In genomic region chr5:110786081-110786835, GRCm38 (mm10) we compare ENCODE assay signal across 10 mouse cellular contexts. TPM values are rescaled to one million over a fixed set of nuclear protein-coding genes. Genes with fewer than 3 reads are reported as not detected.
DNase-seq lines count a peak whose midpoint lies in the region; ATAC-seq and TF ChIP-seq lines count a peak whose summit lies in the region.
"Had no signal": no experiment of that assay in that cellular context is flagged by ENCODE, and none has a peak within 500 bp of the region (broad histone marks: within the 10 kb centered on the region; RNA-seq: fewer than 3 reads in every experiment).

No protein-coding gene starts in this region.

- H3K27ac ChIP-seq in forebrain, postnatal 0 days (ENCODE audit: low read depth, low read length), result no peak overlapping the region
- no peak overlapping the region for H3K27ac ChIP-seq in forebrain, embryonic 14.5 days (ENCODE audit: low read depth, low read length)
- H3K27ac ChIP-seq in liver, adult 2 months (replicated peaks; ENCODE audit: insufficient read depth, low read depth, low read length), result no peak overlapping the region
- H3K27ac ChIP-seq in liver, embryonic 11.5 days (ENCODE audit: low read depth, low read length), result no peak overlapping the region
- H3K27ac ChIP-seq in liver, embryonic 13.5 days, result 0 out of 2 replicates have a peak overlapping the region, but pooled peaks have one; percentile 29
- H3K27ac ChIP-seq in midbrain, embryonic 13.5 days, result no peak overlapping the region
- H3K27ac ChIP-seq: midbrain, embryonic 12.5 days had no signal

- 80% methylated on average over 11 of the region's 11 CpGs for WGBS in forebrain, postnatal 0 days
- WGBS in forebrain, embryonic 14.5 days, result 82% methylated on average over 11 of the region's 11 CpGs
- WGBS in liver, adult 2 months, result 61% methylated on average over 11 of the region's 11 CpGs
- WGBS in liver, embryonic 11.5 days, result 81% methylated on average over 11 of the region's 11 CpGs
- 72% methylated on average over 11 of the region's 11 CpGs for WGBS in liver, embryonic 13.5 days (ENCODE audit: insufficient replicate concordance)
- WGBS in midbrain, embryonic 13.5 days, result 82% methylated on average over 11 of the region's 11 CpGs

- H3K4me3 ChIP-seq in forebrain, postnatal 0 days (ENCODE audit: low read depth, low read length), result no peak overlapping the region
- no peak overlapping the region for H3K4me3 ChIP-seq in forebrain, embryonic 14.5 days (ENCODE audit: low read depth, low read length)
- H3K4me3 ChIP-seq in liver, adult 2 months (ENCODE audit: insufficient read depth, low read depth, low read length), result no peak overlapping the region
- H3K4me3 ChIP-seq in liver, embryonic 11.5 days (ENCODE audit: low read depth, low read length), result no peak overlapping the region
- H3K4me3 ChIP-seq in liver, embryonic 13.5 days (replicated peaks), result no peak overlapping the region
- no peak overlapping the region for H3K4me3 ChIP-seq in midbrain, embryonic 13.5 days (replicated peaks)
- H3K4me3 ChIP-seq: heart, embryonic 12.5 days; midbrain, embryonic 12.5 days had no signal

- DNase-seq in forebrain, postnatal 0 days, result no peak
- DNase-seq in forebrain, embryonic 14.5 days (ENCODE audit: low spot score), result no peak
- peak; percentile 76 for DNase-seq in liver, adult 2 months (ENCODE audit: extremely low read depth, low read depth, low spot score)
- DNase-seq in liver, embryonic 11.5 days (ENCODE audit: low spot score), result no peak
- peak; percentile 66 for DNase-seq in ZHBTc4 (ENCODE audit: low read depth, low spot score)
- no peak for DNase-seq in liver, embryonic 13.5 days
- DNase-seq in spleen, postnatal 4 days (ENCODE audit: low spot score in 2 of 2), result no peak

- no peaks in the 10 kb centered on the region for H3K9me3 ChIP-seq in forebrain, postnatal 0 days (ENCODE audit: low read length)
- H3K9me3 ChIP-seq in forebrain, embryonic 14.5 days (replicated peaks; ENCODE audit: control insufficient read depth, low read length), result no peaks in the 10 kb centered on the region
- H3K9me3 ChIP-seq in liver, embryonic 11.5 days (ENCODE audit: control insufficient read depth, low read length), result no peaks in the 10 kb centered on the region
- H3K9me3 ChIP-seq in liver, embryonic 13.5 days (replicated peaks), result no peaks in the 10 kb centered on the region
- H3K9me3 ChIP-seq in midbrain, embryonic 13.5 days, result no peaks in the 10 kb centered on the region
- H3K9me3 ChIP-seq: heart, embryonic 12.5 days; midbrain, embryonic 12.5 days had no signal

- TF ChIP-seq CTCF in forebrain, postnatal 0 days (IDR thresholded peaks at IDR 0.05; ENCODE audit: low read depth), result 0 out of 2 replicates have a peak, but pooled peaks have one; percentile 22
- peak; percentile 64 for TF ChIP-seq CTCF in liver, adult 2 months (IDR thresholded peaks at IDR 0.05; ENCODE audit: low read depth, low read length)

- ATAC-seq in forebrain, postnatal 0 days, result no peak
- no peak for ATAC-seq in forebrain, embryonic 14.5 days
- no peak for ATAC-seq in liver, embryonic 11.5 days (replicated peaks; ENCODE audit: low FRiP score)
- ATAC-seq in liver, embryonic 13.5 days (ENCODE audit: low read depth), result no peak
- no peak for ATAC-seq in midbrain, embryonic 13.5 days

- no peak for TF ChIP-seq POLR2A in liver, adult 2 months (IDR thresholded peaks at IDR 0.05; ENCODE audit: extremely low read depth, insufficient read depth, low read length)

- no peaks in the 10 kb centered on the region for H3K27me3 ChIP-seq in forebrain, postnatal 0 days (ENCODE audit: insufficient read depth, low read length)
- no peaks in the 10 kb centered on the region for H3K27me3 ChIP-seq in forebrain, embryonic 14.5 days (replicated peaks; ENCODE audit: control insufficient read depth, insufficient read depth, low read length)
- no peaks in the 10 kb centered on the region for H3K27me3 ChIP-seq in liver, adult 2 months (ENCODE audit: control insufficient read depth, insufficient read depth, low read length)
- no peaks in the 10 kb centered on the region for H3K27me3 ChIP-seq in liver, embryonic 11.5 days (replicated peaks; ENCODE audit: control insufficient read depth, insufficient read depth, low read length)
- H3K27me3 ChIP-seq in liver, embryonic 13.5 days, result no peaks in the 10 kb centered on the region
- H3K27me3 ChIP-seq in midbrain, embryonic 13.5 days, result 0 out of 2 replicates have a peak, but pooled peaks cover 3% of the 10 kb centered on the region
- H3K27me3 ChIP-seq: heart, embryonic 12.5 days; midbrain, embryonic 12.5 days had no signal

- H3K4me2 ChIP-seq in forebrain, postnatal 0 days (ENCODE audit: low read depth), result no peak overlapping the region
- H3K4me2 ChIP-seq in forebrain, embryonic 14.5 days (ENCODE audit: low read length), result no peak overlapping the region
- H3K4me2 ChIP-seq in liver, embryonic 11.5 days, result no peak overlapping the region
- H3K4me2 ChIP-seq in liver, embryonic 13.5 days, result no peak overlapping the region
- H3K4me2 ChIP-seq in midbrain, embryonic 13.5 days (replicated peaks), result no peak overlapping the region
- H3K4me2 ChIP-seq: heart, embryonic 12.5 days; midbrain, embryonic 12.5 days had no signal

- no peaks in the 10 kb centered on the region for H3K4me1 ChIP-seq in forebrain, postnatal 0 days (ENCODE audit: insufficient read depth)
- no peaks in the 10 kb centered on the region for H3K4me1 ChIP-seq in forebrain, embryonic 14.5 days (ENCODE audit: control insufficient read depth, insufficient read depth, low read length)
- H3K4me1 ChIP-seq in liver, adult 2 months (ENCODE audit: control insufficient read depth, insufficient read depth, low read length), result peaks cover 10% of the 10 kb centered on the region; the same call in 1 of the 2 replicates
- H3K4me1 ChIP-seq in liver, embryonic 11.5 days (replicated peaks; ENCODE audit: control insufficient read depth, insufficient read depth, low read length), result peaks cover 13% of the 10 kb centered on the region
- peaks cover 45% of the 10 kb centered on the region for H3K4me1 ChIP-seq in liver, embryonic 13.5 days (replicated peaks)
- H3K4me1 ChIP-seq in midbrain, embryonic 13.5 days (replicated peaks), result peaks cover under 1% of the 10 kb centered on the region
- H3K4me1 ChIP-seq: heart, embryonic 12.5 days; midbrain, embryonic 12.5 days had no signal

- no peaks in the 10 kb centered on the region for H3K79me2 ChIP-seq in liver, adult 2 months (ENCODE audit: control insufficient read depth, insufficient read depth, low read length)

- H3K9ac ChIP-seq in forebrain, postnatal 0 days, result no peak overlapping the region
- no peak overlapping the region for H3K9ac ChIP-seq in forebrain, embryonic 14.5 days (ENCODE audit: low read length)
- no peak overlapping the region for H3K9ac ChIP-seq in liver, adult 2 months (ENCODE audit: low read depth, low read length)
- no peak overlapping the region for H3K9ac ChIP-seq in liver, embryonic 11.5 days (ENCODE audit: low read depth, low read length)
- H3K9ac ChIP-seq in liver, embryonic 13.5 days, result no peak overlapping the region
- H3K9ac ChIP-seq in midbrain, embryonic 13.5 days (replicated peaks), result no peak overlapping the region
- H3K9ac ChIP-seq: heart, embryonic 12.5 days; midbrain, embryonic 12.5 days had no signal

- H3K36me3 ChIP-seq in forebrain, postnatal 0 days (ENCODE audit: insufficient read depth), result peaks cover 59% of the 10 kb centered on the region
- H3K36me3 ChIP-seq in forebrain, embryonic 14.5 days (ENCODE audit: control insufficient read depth, insufficient read depth, low read length), result peaks cover 65% of the 10 kb centered on the region
- peaks cover 43% of the 10 kb centered on the region for H3K36me3 ChIP-seq in liver, adult 2 months (ENCODE audit: control insufficient read depth, insufficient read depth, low read length)
- H3K36me3 ChIP-seq in liver, embryonic 11.5 days (ENCODE audit: control insufficient read depth, insufficient read depth, low read length), result peaks cover 37% of the 10 kb centered on the region
- peaks cover 68% of the 10 kb centered on the region for H3K36me3 ChIP-seq in liver, embryonic 13.5 days
- peaks cover 69% of the 10 kb centered on the region for H3K36me3 ChIP-seq in midbrain, embryonic 13.5 days

RNA-seq across cellular contexts. Expression of gene Pus1, which starts 5.8 kb away (rescaled TPM):
- 13.5 and 14.2 TPM in 2 replicates for total RNA-seq in forebrain, postnatal 0 days (2014; rRNA removed)
- polyA plus RNA-seq in forebrain, postnatal 0 days (2015; fragmentation: Nextera tagmentation; extraction: Ambion mirVana), result 16.8 and 17.4 TPM in 2 replicates
- 13.8 and 14.9 TPM in 2 replicates for polyA plus RNA-seq in forebrain, embryonic 14.5 days (2014; fragmentation: Nextera tagmentation; extraction: Ambion mirVana)
- total RNA-seq in liver, adult 2 months (2014; rRNA removed), result 11.6 and 14.5 TPM in 2 replicates
- polyA plus RNA-seq in liver, adult 2 months (2012; rRNA removed), result 14.5 and 19.2 TPM in 2 replicates
- 49.8 and 54.3 TPM in 2 replicates for polyA plus RNA-seq in liver, embryonic 11.5 days (2014; fragmentation: Nextera tagmentation; extraction: Ambion mirVana)
- polyA plus RNA-seq in liver, embryonic 13.5 days (2015; fragmentation: Nextera tagmentation; extraction: Ambion mirVana), result 39.6 and 39.8 TPM in 2 replicates
- polyA plus RNA-seq in midbrain, embryonic 13.5 days (2015; fragmentation: Nextera tagmentation; extraction: Ambion mirVana), result 23.2 and 23.3 TPM in 2 replicates

RNA-seq across cellular contexts. Expression of gene Ep400, which starts 15.7 kb away (rescaled TPM):
- total RNA-seq in forebrain, postnatal 0 days (2014; rRNA removed), result 60.8 and 66.4 TPM in 2 replicates
- 25.2 and 37.4 TPM in 2 replicates for polyA plus RNA-seq in forebrain, postnatal 0 days (2015; fragmentation: Nextera tagmentation; extraction: Ambion mirVana)
- polyA plus RNA-seq in forebrain, embryonic 14.5 days (2014; fragmentation: Nextera tagmentation; extraction: Ambion mirVana), result 25.8 and 39.5 TPM in 2 replicates
- total RNA-seq in liver, adult 2 months (2014; rRNA removed), result 15.2 and 23.4 TPM in 2 replicates
- polyA plus RNA-seq in liver, adult 2 months (2012; rRNA removed), result 11.4 and 15.4 TPM in 2 replicates
- 42.2 and 44.5 TPM in 2 replicates for polyA plus RNA-seq in liver, embryonic 11.5 days (2014; fragmentation: Nextera tagmentation; extraction: Ambion mirVana)
- 15.7 and 19.1 TPM in 2 replicates for polyA plus RNA-seq in liver, embryonic 13.5 days (2015; fragmentation: Nextera tagmentation; extraction: Ambion mirVana)
- polyA plus RNA-seq in midbrain, embryonic 13.5 days (2015; fragmentation: Nextera tagmentation; extraction: Ambion mirVana), result 55.7 and 58.7 TPM in 2 replicates

RNA-seq across cellular contexts. Expression of gene Ulk1, which starts 23.6 kb away (rescaled TPM):
- 49.8 and 65.9 TPM in 2 replicates for total RNA-seq in forebrain, postnatal 0 days (2014; rRNA removed)
- 16.8 and 20.8 TPM in 2 replicates for polyA plus RNA-seq in forebrain, postnatal 0 days (2015; fragmentation: Nextera tagmentation; extraction: Ambion mirVana)
- polyA plus RNA-seq in forebrain, embryonic 14.5 days (2014; fragmentation: Nextera tagmentation; extraction: Ambion mirVana), result 44.9 and 59.8 TPM in 2 replicates
- 29.0 and 38.7 TPM in 2 replicates for total RNA-seq in liver, adult 2 months (2014; rRNA removed)
- 33.8 and 44.4 TPM in 2 replicates for polyA plus RNA-seq in liver, adult 2 months (2012; rRNA removed)
- 13.8 and 15.7 TPM in 2 replicates for polyA plus RNA-seq in liver, embryonic 11.5 days (2014; fragmentation: Nextera tagmentation; extraction: Ambion mirVana)
- polyA plus RNA-seq in liver, embryonic 13.5 days (2015; fragmentation: Nextera tagmentation; extraction: Ambion mirVana), result 6.6 and 7.6 TPM in 2 replicates
- 33.0 and 36.2 TPM in 2 replicates for polyA plus RNA-seq in midbrain, embryonic 13.5 days (2015; fragmentation: Nextera tagmentation; extraction: Ambion mirVana)

RNA-seq across cellular contexts. Expression of gene Hscb, which starts 53.3 kb away (rescaled TPM):
- total RNA-seq in forebrain, postnatal 0 days (2014; rRNA removed), result 10.8 and 16.0 TPM in 2 replicates
- polyA plus RNA-seq in forebrain, postnatal 0 days (2015; fragmentation: Nextera tagmentation; extraction: Ambion mirVana), result 11.2 and 11.9 TPM in 2 replicates
- polyA plus RNA-seq in forebrain, embryonic 14.5 days (2014; fragmentation: Nextera tagmentation; extraction: Ambion mirVana), result 9.1 and 11.0 TPM in 2 replicates
- 5.7 and 11.2 TPM in 2 replicates for total RNA-seq in liver, adult 2 months (2014; rRNA removed)
- 5.0 and 6.6 TPM in 2 replicates for polyA plus RNA-seq in liver, adult 2 months (2012; rRNA removed)
- polyA plus RNA-seq in liver, embryonic 11.5 days (2014; fragmentation: Nextera tagmentation; extraction: Ambion mirVana), result 38.0 and 44.1 TPM in 2 replicates
- polyA plus RNA-seq in liver, embryonic 13.5 days (2015; fragmentation: Nextera tagmentation; extraction: Ambion mirVana), result 61.8 and 62.4 TPM in 2 replicates
- polyA plus RNA-seq in midbrain, embryonic 13.5 days (2015; fragmentation: Nextera tagmentation; extraction: Ambion mirVana), result 10.8 and 11.1 TPM in 2 replicates

RNA-seq across cellular contexts. Expression of gene Chek2, which starts 53.5 kb away (rescaled TPM):
- 2.9 and 3.8 TPM in 2 replicates for total RNA-seq in forebrain, postnatal 0 days (2014; rRNA removed)
- polyA plus RNA-seq in forebrain, postnatal 0 days (2015; fragmentation: Nextera tagmentation; extraction: Ambion mirVana), result 3.4 and 4.3 TPM in 2 replicates
- polyA plus RNA-seq in forebrain, embryonic 14.5 days (2014; fragmentation: Nextera tagmentation; extraction: Ambion mirVana), result 10.2 and 13.9 TPM in 2 replicates
- total RNA-seq in liver, adult 2 months (2014; rRNA removed), result 2.6 and 3.6 TPM in 2 replicates
- 1.5 and 1.6 TPM in 2 replicates for polyA plus RNA-seq in liver, adult 2 months (2012; rRNA removed)
- 62.6 and 68.2 TPM in 2 replicates for polyA plus RNA-seq in liver, embryonic 11.5 days (2014; fragmentation: Nextera tagmentation; extraction: Ambion mirVana)
- polyA plus RNA-seq in liver, embryonic 13.5 days (2015; fragmentation: Nextera tagmentation; extraction: Ambion mirVana), result 40.2 and 42.0 TPM in 2 replicates
- polyA plus RNA-seq in midbrain, embryonic 13.5 days (2015; fragmentation: Nextera tagmentation; extraction: Ambion mirVana), result 12.5 and 13.8 TPM in 2 replicates

Comparison
In these comparisons a context has a peak if more than half of its experiments do, and no peak if none do; other contexts are left out.
1. DNase-seq: peak in liver, adult 2 months (single experiment) and ZHBTc4 (single experiment); none in forebrain, postnatal 0 days (single experiment), forebrain, embryonic 14.5 days (single experiment), liver, embryonic 11.5 days (single experiment), liver, embryonic 13.5 days (single experiment) and spleen, postnatal 4 days (0 of 2).